Mouse (Mus musculus) ES-E14 (cell line): ENCODE measurements around the gene Gm525. TPM values are rescaled to one million over a fixed set of nuclear protein-coding genes. Genes with fewer than 3 reads are reported as not detected.

Experiments used
- DNase-seq: peaks from one replicate; pipeline ENCODE4 v3.0.0-alpha.2; 2013; ENCODE audit warnings: low read depth, low spot score
- H3K27ac ChIP-seq: 2 replicates; pipeline ENCODE4 v1.5.1; 2012; ENCODE audit warnings: low read depth, mild to moderate bottlenecking, low read length, moderate library complexity, mixed read lengths; ENCODE audit not compliant: poor library complexity, insufficient read depth, severe bottlenecking
- H3K36me3 ChIP-seq: 2 replicates; pipeline ENCODE4 v1.6.1; 2012; ENCODE audit warnings: mild to moderate bottlenecking, low read length, moderate library complexity, mixed read lengths; ENCODE audit not compliant: control insufficient read depth, poor library complexity, insufficient read depth, severe bottlenecking
- H3K4me1 ChIP-seq, 2 experiments: fragments of 150-350 bp in 1 of 2; sonication (generic) in 1 of 2; 2 replicates each; pipeline ENCODE4 v1.6.1; 2012; ENCODE audit warnings: low read length in 2 of 2, mild to moderate bottlenecking in 1 of 2, mixed read lengths in 1 of 2; ENCODE audit not compliant: control insufficient read depth in 2 of 2, insufficient read depth in 2 of 2, poor library complexity in 1 of 2
- H3K4me3 ChIP-seq, 2 experiments: fragments of 150-350 bp in 1 of 2; sonication (generic) in 1 of 2; 2 replicates each; pipeline ENCODE4 v1.5.1; 2012; ENCODE audit warnings: low read length in 2 of 2, low read depth in 1 of 2, mild to moderate bottlenecking in 1 of 2, mixed read lengths in 1 of 2; ENCODE audit not compliant: insufficient read depth in 1 of 2, poor library complexity in 1 of 2, severe bottlenecking in 1 of 2
- H3K9ac ChIP-seq: 2 replicates; pipeline ENCODE4 v1.6.1; 2012; ENCODE audit warnings: low read depth, mild to moderate bottlenecking, low read length, mixed read lengths; ENCODE audit not compliant: poor library complexity, insufficient read depth, severe bottlenecking
- H3K9me3 ChIP-seq: fragments of 150-350 bp; sonication (generic); 2 replicates; pipeline ENCODE4 v1.6.1; 2012; ENCODE audit warnings: low read depth, mild to moderate bottlenecking, low read length; ENCODE audit not compliant: control insufficient read depth, insufficient read depth
- CHD2 ChIP-seq: IDR thresholded peaks from 2 replicates; pipeline ENCODE4 v1.6.1; 2014; ENCODE audit warnings: mild to moderate bottlenecking, low read depth, low read length, inconsistent platforms
- HCFC1 ChIP-seq: IDR thresholded peaks from 2 replicates; pipeline ENCODE4 v1.6.1; 2012; ENCODE audit warnings: low read length, inconsistent platforms, borderline replicate concordance; ENCODE audit not compliant: insufficient read depth
- MAFK ChIP-seq: IDR thresholded peaks from 2 replicates; pipeline ENCODE4 v1.6.1; 2014; ENCODE audit warnings: mild to moderate bottlenecking, low read depth, low read length, inconsistent platforms; ENCODE audit not compliant: insufficient read depth
- ZC3H11A ChIP-seq: IDR thresholded peaks from 2 replicates; pipeline ENCODE4 v1.6.1; 2012; ENCODE audit warnings: low read depth, mild to moderate bottlenecking, inconsistent platforms, low read length, borderline replicate concordance
- ZNF384 ChIP-seq: IDR thresholded peaks from 2 replicates; pipeline ENCODE4 v1.6.1; 2012; ENCODE audit warnings: low read depth, low read length, inconsistent platforms
- in situ Hi-C, 2 experiments: fragments of 600-800 bp; cut with MboI; formaldehyde crosslinking; loops; one replicate each; pipeline ENCODE4 v1.15.1; 2025; ENCODE audit warnings: low sequenced_read_pairs in 2 of 2, inconsistent platforms in 1 of 2; ENCODE audit not compliant: unreplicated experiment in 2 of 2
- total RNA-seq: library from RNA; depleted of rRNA; stranded (reverse); fragments of 300-350 nt; gene quantifications from 2 replicates; pipeline ENCODE4 v1.2.3, GENCODE M21; 2012

Gm525 gene
- total RNA-seq, 1 experiment = 5.9 TPM

DNA sequence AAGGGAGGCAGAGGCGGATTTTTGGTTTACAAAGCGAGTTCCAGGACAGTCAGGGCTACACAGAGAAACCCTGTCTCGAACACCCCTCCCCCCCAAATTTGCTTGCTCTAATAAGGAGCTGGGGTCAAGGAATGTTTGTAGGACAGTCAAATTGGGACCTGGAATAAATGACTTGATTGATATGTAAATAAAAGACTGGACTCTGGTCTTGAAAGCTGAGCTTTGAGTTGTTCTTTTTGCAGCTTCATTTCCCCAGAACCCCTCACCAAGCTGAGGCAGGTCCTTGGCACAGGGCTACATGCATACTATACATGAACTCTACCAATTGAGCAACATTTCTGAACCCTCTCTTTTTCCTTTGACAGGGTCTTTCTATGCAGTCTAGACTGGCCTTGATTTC, 27.6 kb upstream of the Gm525 start:
- H3K4me1 ChIP-seq = peaks cover 0 to 1% of the 10 kb centered on the region in 2 experiments; a peak in 2 of 4 replicates
- TF ChIP-seq ZNF384 (no peak), HCFC1 (no peak), ZC3H11A (no peak), CHD2 (no peak), MAFK (no peak)
- H3K27ac ChIP-seq = peak overlapping the region; percentile 40; the same call in 1 of the 2 replicates
- peaks cover 32% of the 10 kb centered on the region for H3K36me3 ChIP-seq
- H3K4me3 ChIP-seq = no peak overlapping the region
- in situ Hi-C loops = no loop called here
- DNase-seq = no peak
- no peak overlapping the region for H3K9ac ChIP-seq
- no peaks in the 10 kb centered on the region for H3K9me3 ChIP-seq

DNA sequence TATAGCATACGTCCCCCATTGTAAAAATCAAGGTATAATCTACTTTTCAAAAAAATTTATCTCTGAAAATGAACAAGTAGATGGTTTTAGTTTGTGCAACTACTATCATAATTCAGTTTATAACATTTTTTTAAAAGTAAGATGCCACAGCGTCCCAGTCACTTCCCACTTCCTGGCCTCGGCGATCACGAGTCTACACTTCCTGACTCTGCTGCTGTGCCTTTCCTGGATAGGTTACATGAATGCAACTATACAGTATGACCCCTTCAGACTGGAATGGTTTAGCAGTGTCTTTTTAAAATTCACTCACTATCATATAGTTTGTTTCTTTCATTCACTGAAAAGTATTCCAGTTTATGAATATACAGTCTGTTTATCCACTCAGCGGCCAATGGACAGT, 21.9 kb upstream of the Gm525 start:
- H3K4me1 ChIP-seq = no peaks in the 10 kb centered on the region; a peak in 1 of 4 replicates
- DNase-seq = no peak
- TF ChIP-seq HCFC1 (no peak), CHD2 (no peak), MAFK (no peak), ZNF384 (no peak), ZC3H11A (no peak)
- no peaks in the 10 kb centered on the region for H3K9me3 ChIP-seq
- in situ Hi-C loops = no loop called here
- no peak overlapping the region for H3K4me3 ChIP-seq
- peaks cover 41% of the 10 kb centered on the region for H3K36me3 ChIP-seq
- H3K27ac ChIP-seq = no peak overlapping the region
- no peak overlapping the region for H3K9ac ChIP-seq

GRCm38 (mm10) chr11:89055931-89056690, 17.5 kb upstream of the Gm525 start:
- TF ChIP-seq ZC3H11A (no peak), MAFK (no peak), ZNF384 (no peak), HCFC1 (no peak), CHD2 (no peak)
- no peak overlapping the region for H3K9ac ChIP-seq
- peaks cover 29% of the 10 kb centered on the region for H3K36me3 ChIP-seq
- no peak overlapping the region for H3K4me3 ChIP-seq
- no peak overlapping the region for H3K27ac ChIP-seq
- H3K4me1 ChIP-seq = no peaks in the 10 kb centered on the region; a peak in 1 of 4 replicates
- H3K9me3 ChIP-seq = no peaks in the 10 kb centered on the region
- no peak for DNase-seq
- in situ Hi-C loops = no loop called here

GRCm38 (mm10) chr11:89058515-89059270, 14.9 kb upstream of the Gm525 start:
- no peak for TF ChIP-seq CHD2
- no peak for TF ChIP-seq ZC3H11A
- no peak for TF ChIP-seq MAFK
- no peak for TF ChIP-seq ZNF384
- TF ChIP-seq HCFC1 = no peak
- H3K9ac ChIP-seq = peak overlapping the region; percentile 53
- H3K9me3 ChIP-seq = no peaks in the 10 kb centered on the region
- H3K36me3 ChIP-seq = peaks cover 17% of the 10 kb centered on the region
- no peak overlapping the region for H3K27ac ChIP-seq
- peak; percentile 58 for DNase-seq
- in situ Hi-C loops = no loop called here
- no peaks in the 10 kb centered on the region; a peak in 1 of 4 replicates for H3K4me1 ChIP-seq
- peak overlapping the region; percentile 86 to 87 for H3K4me3 ChIP-seq
